Mouse (Mus musculus): ENCODE data around the gene Pax6. TPM values are rescaled to one million over a fixed set of nuclear protein-coding genes. Genes with fewer than 3 reads are reported as not detected.

Pax6 gene
- polyA plus RNA-seq (2014; fragmentation: Nextera tagmentation; extraction: Ambion mirVana) = 13.3 and 13.5 TPM in 2 replicates

DNA sequence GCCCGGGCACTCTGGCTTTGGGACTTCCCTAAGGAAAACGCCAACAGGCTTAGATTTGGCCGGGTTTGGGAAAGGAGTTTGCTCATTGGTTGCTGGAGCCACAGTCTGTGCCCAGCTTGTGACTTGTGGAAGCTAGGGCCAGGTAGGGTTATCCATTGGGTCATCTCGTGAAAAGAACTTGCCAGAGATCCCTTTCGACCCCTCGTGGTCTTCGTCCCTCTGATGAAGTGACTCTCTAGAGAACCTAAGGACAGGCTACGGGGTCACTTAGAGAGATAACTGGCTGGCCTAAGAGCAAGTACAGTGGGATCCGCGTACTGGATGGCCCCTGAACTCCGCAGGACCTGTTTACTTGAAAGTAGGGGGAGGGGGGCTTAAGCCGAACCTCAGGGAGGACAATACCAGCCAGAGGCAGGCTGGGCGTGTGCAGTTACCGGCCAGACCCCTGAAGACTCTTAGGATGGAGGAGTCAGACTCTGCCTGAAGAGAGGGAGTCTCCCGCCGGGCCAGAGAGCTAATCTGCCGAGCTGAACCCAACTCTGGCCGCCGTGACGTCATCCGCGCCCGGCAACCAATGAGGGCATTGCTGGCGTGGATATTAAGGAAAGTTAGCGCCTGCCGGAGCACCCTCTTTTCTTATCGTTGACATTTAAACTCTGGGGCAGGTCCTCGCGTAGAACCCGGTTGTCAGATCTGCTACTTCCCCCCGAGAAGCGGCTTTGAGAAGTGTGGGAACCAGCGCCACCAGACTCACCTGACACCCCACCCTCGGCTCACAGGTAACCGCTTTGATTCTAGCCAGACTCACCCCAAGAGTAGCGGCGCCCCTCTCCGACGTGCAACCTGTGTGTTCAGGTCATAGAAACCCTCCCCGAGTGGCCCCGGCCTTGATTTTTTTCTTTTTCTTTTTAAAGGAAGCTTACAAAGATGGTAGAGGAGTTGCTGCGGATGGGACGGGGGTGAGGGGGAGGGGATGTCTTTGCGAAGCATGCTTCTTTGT, at the start of gene Pax6:
Gene Pax6 (plus strand): TSS at position 630 of the 1,000 bp plus-strand sequence.
- no peak within 1 kb of the TSS for H3K9ac ChIP-seq (replicated peaks; ENCODE audit: low read depth, low read length)
- peak within 1 kb of the TSS; percentile 15 for H3K4me3 ChIP-seq (ENCODE audit: low read depth, low read length)
- peak; percentile 26; the same call in 1 of the 2 replicates for ATAC-seq (ENCODE audit: low read depth)
- no peak within 1 kb of the TSS for H3K27ac ChIP-seq (ENCODE audit: low read depth, low read length)
- H3K4me1 ChIP-seq (ENCODE audit: control insufficient read depth, insufficient read depth, low read length) = no peaks in the 10 kb centered on the region
- under 1% methylated on average over 44 of the region's 44 CpGs for WGBS
- H3K4me2 ChIP-seq (ENCODE audit: low read depth, low read length) = peak within 1 kb of the TSS; percentile 35; the same call in 1 of the 2 replicates
- no peaks in the 10 kb centered on the region for H3K36me3 ChIP-seq (ENCODE audit: control insufficient read depth, insufficient read depth, low read length)
- H3K27me3 ChIP-seq (ENCODE audit: control insufficient read depth, insufficient read depth, low read length) = peaks cover 51% of the 10 kb centered on the region
- no peaks in the 10 kb centered on the region for H3K9me3 ChIP-seq (ENCODE audit: control insufficient read depth, low read length)

GRCm38 (mm10) chr2:105648933-105649332, 19.8 kb upstream of the Pax6 start:
- Histone ChIP-seq H3K36me3 (ENCODE audit: control insufficient read depth, insufficient read depth, low read length) (no peaks in the 10 kb centered on the region), H3K4me1 (ENCODE audit: control insufficient read depth, insufficient read depth, low read length) (no peaks in the 10 kb centered on the region), H3K27me3 (ENCODE audit: control insufficient read depth, insufficient read depth, low read length) (no peaks in the 10 kb centered on the region), H3K27ac (ENCODE audit: low read depth, low read length) (no peak overlapping the region), H3K4me3 (ENCODE audit: low read depth, low read length) (no peak overlapping the region), H3K9me3 (ENCODE audit: control insufficient read depth, low read length) (no peaks in the 10 kb centered on the region), H3K9ac (replicated peaks; ENCODE audit: low read depth, low read length) (no peak overlapping the region), H3K4me2 (ENCODE audit: low read depth, low read length) (no peak overlapping the region)
- ATAC-seq (ENCODE audit: low read depth) = no peak
- WGBS = 91% methylated on average over 2 of the region's 2 CpGs

DNA sequence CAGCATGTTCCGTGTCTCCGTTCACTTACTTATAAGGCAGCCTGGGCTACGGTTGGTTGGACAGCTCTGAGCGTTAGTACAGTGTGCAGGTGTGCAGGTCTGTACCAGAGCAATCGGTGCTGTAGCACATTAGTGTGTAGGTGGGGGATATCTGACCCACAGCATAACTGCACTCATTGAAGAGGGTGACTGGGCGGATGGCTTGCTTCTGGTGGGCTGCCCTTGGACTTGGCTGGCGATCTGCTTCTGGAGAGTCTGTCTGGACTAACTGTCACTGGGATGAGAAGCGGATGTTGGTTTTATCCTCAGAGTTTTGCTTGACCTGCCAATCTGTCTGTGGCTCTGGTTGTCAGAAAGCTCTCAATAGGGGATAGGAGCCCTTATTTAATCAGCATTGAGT, 12.2 kb upstream of the Pax6 start:
- H3K36me3 ChIP-seq (ENCODE audit: control insufficient read depth, insufficient read depth, low read length) = no peaks in the 10 kb centered on the region
- no peak overlapping the region for H3K4me2 ChIP-seq (ENCODE audit: low read depth, low read length)
- peaks cover 22% of the 10 kb centered on the region for H3K27me3 ChIP-seq (ENCODE audit: control insufficient read depth, insufficient read depth, low read length)
- no peak overlapping the region for H3K9ac ChIP-seq (replicated peaks; ENCODE audit: low read depth, low read length)
- H3K9me3 ChIP-seq (ENCODE audit: control insufficient read depth, low read length) = no peaks in the 10 kb centered on the region
- H3K4me1 ChIP-seq (ENCODE audit: control insufficient read depth, insufficient read depth, low read length) = 0 out of 2 replicates have a peak, but pooled peaks cover 2% of the 10 kb centered on the region
- H3K27ac ChIP-seq (ENCODE audit: low read depth, low read length) = no peak overlapping the region
- no peak for ATAC-seq (ENCODE audit: low read depth)
- H3K4me3 ChIP-seq (ENCODE audit: low read depth, low read length) = no peak overlapping the region
- 93% methylated on average over 8 of the region's 8 CpGs for WGBS

DNA sequence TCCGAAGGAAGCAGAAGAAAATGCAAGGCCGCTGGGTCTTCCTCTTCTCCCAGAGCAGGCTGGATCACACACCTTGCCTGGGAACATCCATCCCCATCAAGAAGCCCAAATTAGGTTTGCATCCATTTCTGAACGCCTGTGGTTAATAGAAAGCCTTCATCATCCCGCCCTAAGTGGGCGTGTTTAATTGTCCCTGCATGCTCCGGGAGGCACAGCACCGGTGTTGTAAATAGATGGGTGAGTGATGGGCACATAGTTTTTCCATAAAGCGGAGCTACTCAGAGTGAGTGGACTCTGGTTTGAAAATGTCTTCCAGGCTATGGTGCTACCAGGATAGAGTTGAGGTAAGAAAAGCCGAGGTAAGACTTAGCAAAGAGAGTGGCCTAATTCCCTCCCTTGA, 9.3 kb upstream of the Pax6 start:
- H3K4me3 ChIP-seq (ENCODE audit: low read depth, low read length) = no peak overlapping the region
- H3K9ac ChIP-seq (replicated peaks; ENCODE audit: low read depth, low read length) = no peak overlapping the region
- H3K27ac ChIP-seq (ENCODE audit: low read depth, low read length) = no peak overlapping the region
- H3K4me1 ChIP-seq (ENCODE audit: control insufficient read depth, insufficient read depth, low read length) = 0 out of 2 replicates have a peak, but pooled peaks cover 2% of the 10 kb centered on the region
- no peak overlapping the region; the same call in 1 of the 2 replicates for H3K4me2 ChIP-seq (ENCODE audit: low read depth, low read length)
- WGBS = 14% methylated on average over 9 of the region's 9 CpGs
- no peak for ATAC-seq (ENCODE audit: low read depth)
- no peaks in the 10 kb centered on the region for H3K36me3 ChIP-seq (ENCODE audit: control insufficient read depth, insufficient read depth, low read length)
- peaks cover 41% of the 10 kb centered on the region for H3K27me3 ChIP-seq (ENCODE audit: control insufficient read depth, insufficient read depth, low read length)
- no peaks in the 10 kb centered on the region for H3K9me3 ChIP-seq (ENCODE audit: control insufficient read depth, low read length)

GRCm38 (mm10) chr2:105659926-105660873, 8.5 kb upstream of the Pax6 start:
- 0 out of 2 replicates have a peak, but pooled peaks cover 2% of the 10 kb centered on the region for H3K4me1 ChIP-seq (ENCODE audit: control insufficient read depth, insufficient read depth, low read length)
- no peak overlapping the region for H3K9ac ChIP-seq (replicated peaks; ENCODE audit: low read depth, low read length)
- peak; percentile 70 for ATAC-seq (ENCODE audit: low read depth)
- H3K36me3 ChIP-seq (ENCODE audit: control insufficient read depth, insufficient read depth, low read length) = no peaks in the 10 kb centered on the region
- 2% methylated on average over 41 of the region's 41 CpGs for WGBS
- peaks cover 46% of the 10 kb centered on the region for H3K27me3 ChIP-seq (ENCODE audit: control insufficient read depth, insufficient read depth, low read length)
- no peak overlapping the region for H3K27ac ChIP-seq (ENCODE audit: low read depth, low read length)
- no peak overlapping the region; the same call in 1 of the 2 replicates for H3K4me3 ChIP-seq (ENCODE audit: low read depth, low read length)
- peak overlapping the region; percentile 9; the same call in 1 of the 2 replicates for H3K4me2 ChIP-seq (ENCODE audit: low read depth, low read length)
- H3K9me3 ChIP-seq (ENCODE audit: control insufficient read depth, low read length) = no peaks in the 10 kb centered on the region

DNA sequence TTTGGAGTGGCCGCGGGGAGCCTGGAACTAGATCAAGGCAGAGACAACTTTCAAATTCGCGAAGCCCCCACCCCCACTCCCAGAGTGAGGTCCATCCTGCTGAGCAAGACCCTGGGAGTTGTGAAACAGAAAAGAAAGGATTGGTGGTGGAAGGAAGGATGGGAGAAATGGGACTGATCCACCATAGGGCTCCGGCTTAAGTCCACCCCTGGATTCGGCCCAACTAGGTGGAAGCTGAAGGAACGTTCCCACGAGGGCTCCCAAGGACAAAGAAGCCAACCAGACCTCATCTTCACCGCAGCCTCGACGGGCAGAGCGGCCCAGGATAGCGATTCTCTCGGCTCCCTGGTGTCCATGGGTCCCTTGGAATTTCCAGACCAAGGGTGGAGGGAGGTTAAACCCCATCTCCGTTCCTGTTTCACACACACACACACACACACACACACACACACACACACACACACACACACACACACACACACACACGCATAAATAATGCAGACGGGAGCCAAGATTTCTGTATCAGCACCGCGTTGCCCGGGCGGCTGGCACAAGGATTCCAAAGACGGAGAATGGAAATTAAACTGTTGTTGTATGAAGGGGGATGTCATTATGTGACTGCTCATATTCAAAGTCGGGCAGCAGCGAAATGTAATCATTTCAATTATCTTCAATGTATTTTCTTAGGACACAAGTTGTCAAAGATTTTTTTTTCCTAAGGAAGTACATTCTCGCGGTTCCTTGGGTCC, 7.7 kb upstream of the Pax6 start:
- no peaks in the 10 kb centered on the region for H3K36me3 ChIP-seq (ENCODE audit: control insufficient read depth, insufficient read depth, low read length)
- peak; percentile 16; the same call in 1 of the 2 replicates for ATAC-seq (ENCODE audit: low read depth)
- no peak overlapping the region for H3K9ac ChIP-seq (replicated peaks; ENCODE audit: low read depth, low read length)
- H3K4me1 ChIP-seq (ENCODE audit: control insufficient read depth, insufficient read depth, low read length) = 0 out of 2 replicates have a peak, but pooled peaks cover 2% of the 10 kb centered on the region
- peak overlapping the region; percentile 9; the same call in 1 of the 2 replicates for H3K4me2 ChIP-seq (ENCODE audit: low read depth, low read length)
- no peak overlapping the region for H3K27ac ChIP-seq (ENCODE audit: low read depth, low read length)
- H3K9me3 ChIP-seq (ENCODE audit: control insufficient read depth, low read length) = no peaks in the 10 kb centered on the region
- peaks cover 53% of the 10 kb centered on the region for H3K27me3 ChIP-seq (ENCODE audit: control insufficient read depth, insufficient read depth, low read length)
- 2% methylated on average over 26 of the region's 26 CpGs for WGBS
- H3K4me3 ChIP-seq (ENCODE audit: low read depth, low read length) = no peak overlapping the region

GRCm38 (mm10) chr2:105661623-105662066, 7.1 kb upstream of the Pax6 start:
- Histone ChIP-seq H3K9me3 (ENCODE audit: control insufficient read depth, low read length) (no peaks in the 10 kb centered on the region), H3K36me3 (ENCODE audit: control insufficient read depth, insufficient read depth, low read length) (no peaks in the 10 kb centered on the region), H3K9ac (replicated peaks; ENCODE audit: low read depth, low read length) (no peak overlapping the region), H3K27me3 (ENCODE audit: control insufficient read depth, insufficient read depth, low read length) (peaks cover 59% of the 10 kb centered on the region), H3K4me3 (ENCODE audit: low read depth, low read length) (no peak overlapping the region), H3K4me2 (ENCODE audit: low read depth, low read length) (no peak overlapping the region; the same call in 1 of the 2 replicates), H3K27ac (ENCODE audit: low read depth, low read length) (no peak overlapping the region), H3K4me1 (ENCODE audit: control insufficient read depth, insufficient read depth, low read length) (0 out of 2 replicates have a peak, but pooled peaks cover 2% of the 10 kb centered on the region)
- WGBS = 1% methylated on average over 18 of the region's 18 CpGs
- 0 out of 2 replicates have a peak, but pooled peaks have one; percentile 33 for ATAC-seq (ENCODE audit: low read depth)

GRCm38 (mm10) chr2:105662121-105662520, 6.6 kb upstream of the Pax6 start:
- no peaks in the 10 kb centered on the region for H3K9me3 ChIP-seq (ENCODE audit: control insufficient read depth, low read length)
- no peak overlapping the region for H3K9ac ChIP-seq (replicated peaks; ENCODE audit: low read depth, low read length)
- H3K27me3 ChIP-seq (ENCODE audit: control insufficient read depth, insufficient read depth, low read length) = peaks cover 59% of the 10 kb centered on the region
- 0 out of 2 replicates have a peak, but pooled peaks cover 2% of the 10 kb centered on the region for H3K4me1 ChIP-seq (ENCODE audit: control insufficient read depth, insufficient read depth, low read length)
- 5% methylated on average over 16 of the region's 16 CpGs for WGBS
- H3K4me3 ChIP-seq (ENCODE audit: low read depth, low read length) = no peak overlapping the region
- ATAC-seq (ENCODE audit: low read depth) = no peak
- no peak overlapping the region for H3K27ac ChIP-seq (ENCODE audit: low read depth, low read length)
- no peaks in the 10 kb centered on the region for H3K36me3 ChIP-seq (ENCODE audit: control insufficient read depth, insufficient read depth, low read length)
- H3K4me2 ChIP-seq (ENCODE audit: low read depth, low read length) = no peak overlapping the region

Data from neural tube, embryonic 14.5 days (tissue).